Mouse (Mus musculus): ENCODE measurements around the gene Il27ra.

The Il27ra gene

GRCm38 (mm10) chr8:84066291-84066930 is 24.0 kb upstream of the Il27ra start, which contains the start of gene Rfx1:
Rfx1 (plus strand) TSS chr8:84066834.
- peak; percentile 100 for DNase-seq (ENCODE audit: low read depth, low spot score)

GRCm38 (mm10) chr8:84065457-84066072 is 23.2 kb upstream of the Il27ra start:
- no peak for DNase-seq (ENCODE audit: low read depth, low spot score)

- no peak for DNase-seq (ENCODE audit: low read depth, low spot score)
These were observed 22.6 kb upstream of the Il27ra start, which contains the start of gene Gm10643 for GRCm38 (mm10) chr8:84065037-84065436. Gm10643 (minus strand) TSS chr8:84065137.

GRCm38 (mm10) chr8:84063861-84064610 is 21.6 kb upstream of the Il27ra start:
- DNase-seq (ENCODE audit: low read depth, low spot score): peak; percentile 39

- no peak for DNase-seq (ENCODE audit: low read depth, low spot score)
These were observed 17.9 kb upstream of the Il27ra start for GRCm38 (mm10) chr8:84060245-84060644.

- no peak for DNase-seq (ENCODE audit: low read depth, low spot score)
These were observed 16.8 kb upstream of the Il27ra start for GRCm38 (mm10) chr8:84059226-84059625.

GRCm38 (mm10) chr8:84057827-84058226 is 15.4 kb upstream of the Il27ra start:
- no peak for DNase-seq (ENCODE audit: low read depth, low spot score)

GRCm38 (mm10) chr8:84053229-84053628 is 10.8 kb upstream of the Il27ra start:
- no peak for DNase-seq (ENCODE audit: low read depth, low spot score)

GRCm38 (mm10) chr8:84052746-84053145 is 10.4 kb upstream of the Il27ra start:
- no peak for DNase-seq (ENCODE audit: low read depth, low spot score)

- no peak for DNase-seq (ENCODE audit: low read depth, low spot score)
These were observed 5.8 kb upstream of the Il27ra start for GRCm38 (mm10) chr8:84048171-84048570.

GRCm38 (mm10) chr8:84046505-84046904 is 4.1 kb upstream of the Il27ra start:
- DNase-seq (ENCODE audit: low read depth, low spot score): no peak

- DNase-seq (ENCODE audit: low read depth, low spot score): no peak
These were observed 2.5 kb upstream of the Il27ra start, which contains the start of gene Rln3 for GRCm38 (mm10) chr8:84044900-84045299. Rln3 (minus strand) TSS chr8:84045000.

GRCm38 (mm10) chr8:84044103-84044502 is 1.7 kb upstream of the Il27ra start:
- no peak for DNase-seq (ENCODE audit: low read depth, low spot score)

GRCm38 (mm10) chr8:84042948-84043342 is 556 bp upstream of the Il27ra start:
- DNase-seq (ENCODE audit: low read depth, low spot score): no peak

GRCm38 (mm10) chr8:84039050-84039449 is 3.3 kb downstream of the Il27ra start:
- peak; percentile 84 for DNase-seq (ENCODE audit: low read depth, low spot score)

- DNase-seq (ENCODE audit: low read depth, low spot score): peak; percentile 56
These were observed 4.4 kb downstream of the Il27ra start for GRCm38 (mm10) chr8:84038015-84038414.

GRCm38 (mm10) chr8:84032777-84033176 is 9.6 kb downstream of the Il27ra start:
- peak; percentile 88 for DNase-seq (ENCODE audit: low read depth, low spot score)

GRCm38 (mm10) chr8:84029272-84029671 is 13.1 kb downstream of the Il27ra start:
- no peak for DNase-seq (ENCODE audit: low read depth, low spot score)

- DNase-seq (ENCODE audit: low read depth, low spot score): peak; percentile 66
These were observed 14.9 kb downstream of the Il27ra start for GRCm38 (mm10) chr8:84027449-84027848.

GRCm38 (mm10) chr8:84025863-84026262 is 16.5 kb downstream of the Il27ra start:
- no peak for DNase-seq (ENCODE audit: low read depth, low spot score)

GRCm38 (mm10) chr8:84024171-84024570 is 18.2 kb downstream of the Il27ra start:
- DNase-seq (ENCODE audit: low read depth, low spot score): no peak

- no peak for DNase-seq (ENCODE audit: low read depth, low spot score)
These were observed 18.8 kb downstream of the Il27ra start for GRCm38 (mm10) chr8:84023631-84024030.
